Mouse (Mus musculus) heart, postnatal 10 days (tissue): Measurements from ENCODE around the gene 1700037C18Rik. TPM values are rescaled to one million over a fixed set of nuclear protein-coding genes. Genes with fewer than 3 reads are reported as not detected.
"Not testable (repeated sequence)": the region's sequence is repeated elsewhere in the genome, so short reads cannot be mapped to it uniquely, and the experiment has no call there.

Source experiments
- DNase-seq, 2 experiments: peaks; one replicate each; pipeline ENCODE4 v3.0.0; 2021
- intact Hi-C: fragments of 180-260 bp; cut with DNase I; formaldehyde crosslinking; loops from one replicate; pipeline ENCODE4 v1.15.1; 2025
- microRNA-seq, 2 experiments: library from miRNA; unstranded; fragments of <30 nt; microRNA quantifications; one replicate each; pipeline ENCODE4 v1.2.0; 2022
- total RNA-seq, 2 experiments: library from RNA; stranded (reverse); gene quantifications; 2 replicates each; pipeline ENCODE4 v1.2.3; 2021

The 1700037C18Rik gene
- total RNA-seq, 2 experiments from 2014 or later, result 3.6 to 4.6 TPM

GRCm38 (mm10) chr16:3876346-3876745 is 32.1 kb downstream of the 1700037C18Rik start:
- intact Hi-C loops, result no loop called here
- no peak for DNase-seq

GRCm38 (mm10) chr16:3872216-3873047 is 36.1 kb downstream of the 1700037C18Rik start, which contains the start of gene Naa60:
Gene Naa60 (plus strand): TSS chr16:3872375.
- intact Hi-C loops, result loop anchor here (1.0 kb wide), 1 partner anchor 10 kb away; no protein-coding TSS in a partner anchor
- peak; percentile 92 for DNase-seq

- DNase-seq, result no peak
- intact Hi-C loops, result loop anchor here (1.0 to 2.0 kb wide), 2 partner anchors 10 to 23 kb away; no protein-coding TSS in a partner anchor
These were observed 36.7 kb downstream of the 1700037C18Rik start for GRCm38 (mm10) chr16:3871815-3872214.

GRCm38 (mm10) chr16:3859254-3859653 is 49.2 kb downstream of the 1700037C18Rik start:
- intact Hi-C loops, result no loop called here
- DNase-seq, result no peak

GRCm38 (mm10) chr16:3855776-3856175 is 52.7 kb downstream of the 1700037C18Rik start:
- intact Hi-C loops, result no loop called here
- no peak for DNase-seq

GRCm38 (mm10) chr16:3854437-3855182 is 53.9 kb downstream of the 1700037C18Rik start:
- DNase-seq, result no peak
- intact Hi-C loops, result no loop called here

GRCm38 (mm10) chr16:3852586-3852985 is 55.9 kb downstream of the 1700037C18Rik start:
- intact Hi-C loops, result no loop called here
- no peak for DNase-seq

GRCm38 (mm10) chr16:3851301-3851700 is 57.2 kb downstream of the 1700037C18Rik start:
- intact Hi-C loops, DNase-seq: not testable (repeated sequence)

GRCm38 (mm10) chr16:3848416-3848815 is 60.1 kb downstream of the 1700037C18Rik start:
- DNase-seq, result no peak
- intact Hi-C loops, result loop anchor here (2.0 to 10.0 kb wide), 4 partner anchors 22 to 226 kb away; partner anchors contain the start of genes Gm20695, Slx4, Trap1 and Zfp597

GRCm38 (mm10) chr16:3847871-3848270 is 60.6 kb downstream of the 1700037C18Rik start:
- DNase-seq, result no peak
- intact Hi-C loops, result loop anchor here (2.0 to 10.0 kb wide), 5 partner anchors 23 to 227 kb away; partner anchors contain the start of genes 1700037C18Rik, Cluap1, Gm20695 and Slx4

GRCm38 (mm10) chr16:3846711-3847518 is 61.6 kb downstream of the 1700037C18Rik start, which contains the start of gene Zfp174:
Gene Zfp174 (plus strand): TSS chr16:3847268.
- DNase-seq, result peak; percentile 97 to 98
- intact Hi-C loops, result loop anchor here (2.0 to 10.0 kb wide), 4 partner anchors 35 to 228 kb away; partner anchors contain the start of genes 1700037C18Rik, Cluap1, Gm20695 and Slx4

Small RNA genes lying within 50 kb of the gene (microRNA-seq; reads per million reads assigned to microRNA genes)
- 0 reads per million in 2 experiments for gene Gm23493

Other genes with a start within 250 kb of the 1700037C18Rik start
- gene Mefv, start 190.6 kb downstream of the 1700037C18Rik start, total RNA-seq, result not detected
- gene Zfp263, start 164.6 kb downstream of the 1700037C18Rik start, total RNA-seq, result 10 to 100 TPM; 11.2 to 13.4 TPM
- gene Olfr15, start 77.8 kb downstream of the 1700037C18Rik start, total RNA-seq, result not detected
- 1 to 10 TPM; 1.1 to 1.5 TPM for gene Zfp174, start 61.4 kb downstream of the 1700037C18Rik start, total RNA-seq
- 10 to 100 TPM; 56.6 to 58.7 TPM for gene Naa60, start 36.3 kb downstream of the 1700037C18Rik start, total RNA-seq
- 10 to 100 TPM; 11.3 to 12.7 TPM for gene Zfp597, start 24.1 kb downstream of the 1700037C18Rik start, total RNA-seq
- not detected for gene Gm20695, start 24.0 kb downstream of the 1700037C18Rik start, total RNA-seq
- gene Cluap1, start 112 bp upstream of the 1700037C18Rik start, total RNA-seq, result 10 to 100 TPM in 1 of 2 experiments, 1 to 10 TPM in 1; 9.4 to 11.3 TPM
- gene Nlrc3, start 67.9 kb upstream of the 1700037C18Rik start, total RNA-seq, result 1 to 10 TPM; 3.0 to 3.1 TPM
- 10 to 100 TPM; 11.0 to 14.4 TPM for gene Slx4, start 95.1 kb upstream of the 1700037C18Rik start, total RNA-seq
- not detected for gene Dnase1, start 128.3 kb upstream of the 1700037C18Rik start, total RNA-seq
- gene Trap1, start 169.1 kb upstream of the 1700037C18Rik start, total RNA-seq, result 100 to 1,000 TPM; 154 to 164 TPM